Mouse (Mus musculus): ENCODE results near the gene Acp7. TPM values are rescaled to one million over a fixed set of nuclear protein-coding genes. Genes with fewer than 3 reads are reported as not detected.

Gene Acp7
- total and polyA plus RNA-seq, 2 experiments from 2014 or later: 0.56 to 1.2 TPM

- Histone ChIP-seq H3K9ac (replicated peaks; ENCODE audit: low read length) (no peak overlapping the region), H3K4me3 (ENCODE audit: low read length) (no peak overlapping the region), H3K27ac (no peak overlapping the region), H3K36me3 (ENCODE audit: insufficient read depth, low read length) (no peaks in the 10 kb centered on the region), H3K4me1 (ENCODE audit: insufficient read depth, low read length) (no peaks in the 10 kb centered on the region), H3K27me3 (ENCODE audit: insufficient read depth, low read length) (no peaks in the 10 kb centered on the region), H3K4me2 (ENCODE audit: low read depth, low read length) (no peak overlapping the region), H3K9me3 (ENCODE audit: low read length) (no peaks in the 10 kb centered on the region)
- no peak for DNase-seq (ENCODE audit: low spot score)
- WGBS: 37% methylated on average over 6 of the region's 6 CpGs
- no peak for TF ChIP-seq CTCF (IDR thresholded peaks at IDR 0.05; ENCODE audit: low read depth)
- ATAC-seq: no peak
These were observed 14.2 kb upstream of the Acp7 start for GRCm38 (mm10) chr7:28645366-28645765.

GRCm38 (mm10) chr7:28641546-28641945 lies 10.4 kb upstream of the Acp7 start:
- no peak for TF ChIP-seq CTCF (IDR thresholded peaks at IDR 0.05; ENCODE audit: low read depth)
- WGBS: 85% methylated on average over 8 of the region's 8 CpGs
- H3K27me3 ChIP-seq (ENCODE audit: insufficient read depth, low read length): no peaks in the 10 kb centered on the region
- H3K4me2 ChIP-seq (ENCODE audit: low read depth, low read length): no peak overlapping the region
- no peaks in the 10 kb centered on the region for H3K9me3 ChIP-seq (ENCODE audit: low read length)
- H3K36me3 ChIP-seq (ENCODE audit: insufficient read depth, low read length): no peaks in the 10 kb centered on the region
- no peak overlapping the region for H3K9ac ChIP-seq (replicated peaks; ENCODE audit: low read length)
- H3K4me3 ChIP-seq (ENCODE audit: low read length): no peak overlapping the region
- no peaks in the 10 kb centered on the region for H3K4me1 ChIP-seq (ENCODE audit: insufficient read depth, low read length)
- ATAC-seq (no peak), DNase-seq (ENCODE audit: low spot score) (no peak)
- H3K27ac ChIP-seq: no peak overlapping the region

- 20% methylated on average over 8 of the region's 8 CpGs for WGBS
- no peak overlapping the region for H3K27ac ChIP-seq
- H3K27me3 ChIP-seq (ENCODE audit: insufficient read depth, low read length): no peaks in the 10 kb centered on the region
- no peaks in the 10 kb centered on the region for H3K4me1 ChIP-seq (ENCODE audit: insufficient read depth, low read length)
- ATAC-seq (no peak), DNase-seq (ENCODE audit: low spot score) (no peak)
- H3K9ac ChIP-seq (replicated peaks; ENCODE audit: low read length): no peak overlapping the region
- H3K36me3 ChIP-seq (ENCODE audit: insufficient read depth, low read length): no peaks in the 10 kb centered on the region
- no peak overlapping the region for H3K4me2 ChIP-seq (ENCODE audit: low read depth, low read length)
- H3K9me3 ChIP-seq (ENCODE audit: low read length): no peaks in the 10 kb centered on the region
- H3K4me3 ChIP-seq (ENCODE audit: low read length): no peak overlapping the region
- TF ChIP-seq CTCF (IDR thresholded peaks at IDR 0.05; ENCODE audit: low read depth): no peak
These were observed 6.4 kb upstream of the Acp7 start for GRCm38 (mm10) chr7:28637511-28637910.

DNA sequence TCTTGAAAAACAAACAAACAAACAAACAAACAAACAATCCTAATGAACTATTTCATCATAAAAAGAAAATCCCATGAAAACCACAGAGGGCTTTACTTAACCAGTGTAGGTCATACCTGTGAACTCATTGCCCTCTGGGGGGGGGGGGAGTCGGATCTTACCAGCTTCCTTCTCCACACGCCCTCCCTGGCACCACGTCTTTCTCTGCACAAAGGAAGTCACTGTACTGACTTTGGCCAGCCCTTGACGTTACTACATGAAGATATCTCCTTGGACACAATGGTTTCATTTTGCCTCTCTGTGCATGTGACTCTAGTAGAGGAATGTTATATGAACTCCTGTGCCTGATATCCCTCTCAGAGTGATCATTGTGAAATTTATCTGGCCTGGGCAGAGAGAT lies 3.0 kb upstream of the Acp7 start:
- TF ChIP-seq CTCF (IDR thresholded peaks at IDR 0.05; ENCODE audit: low read depth): no peak
- H3K36me3 ChIP-seq (ENCODE audit: insufficient read depth, low read length): no peaks in the 10 kb centered on the region
- H3K9ac ChIP-seq (replicated peaks; ENCODE audit: low read length): no peak overlapping the region
- no peaks in the 10 kb centered on the region for H3K9me3 ChIP-seq (ENCODE audit: low read length)
- no peak for ATAC-seq
- H3K27me3 ChIP-seq (ENCODE audit: insufficient read depth, low read length): peaks cover 22% of the 10 kb centered on the region; the same call in 1 of the 2 replicates
- H3K4me1 ChIP-seq (ENCODE audit: insufficient read depth, low read length): 0 out of 2 replicates have a peak, but pooled peaks cover 4% of the 10 kb centered on the region
- H3K4me3 ChIP-seq (ENCODE audit: low read length): no peak overlapping the region
- WGBS: 62% methylated on average over 4 of the region's 4 CpGs
- H3K27ac ChIP-seq: no peak overlapping the region
- no peak for DNase-seq (ENCODE audit: low spot score)
- H3K4me2 ChIP-seq (ENCODE audit: low read depth, low read length): no peak overlapping the region

DNA sequence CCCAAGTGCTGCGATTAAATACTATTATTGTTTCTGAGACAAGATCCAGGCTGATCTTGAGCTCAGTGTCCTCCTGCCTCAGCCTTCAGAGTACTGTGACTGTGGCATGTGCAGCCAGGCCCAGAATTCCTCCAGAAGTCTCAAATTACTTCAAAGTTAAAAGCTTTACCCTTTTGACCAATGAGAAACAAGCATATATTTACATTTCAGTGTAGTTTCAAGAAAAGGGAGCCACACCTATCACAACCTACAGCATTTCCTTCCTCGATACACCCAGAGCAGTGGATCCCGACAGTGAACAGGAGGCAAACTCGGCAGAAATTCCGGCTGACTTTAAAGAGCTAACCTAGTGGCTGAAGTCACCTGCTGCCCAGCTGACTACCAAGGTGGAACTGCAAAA lies 6.3 kb downstream of the Acp7 start:
- H3K27ac ChIP-seq: no peak overlapping the region
- H3K4me1 ChIP-seq (ENCODE audit: insufficient read depth, low read length): no peaks in the 10 kb centered on the region
- ATAC-seq: no peak
- DNase-seq (ENCODE audit: low spot score): no peak
- TF ChIP-seq CTCF (IDR thresholded peaks at IDR 0.05; ENCODE audit: low read depth): no peak
- H3K4me2 ChIP-seq (ENCODE audit: low read depth, low read length): no peak overlapping the region
- no peak overlapping the region for H3K4me3 ChIP-seq (ENCODE audit: low read length)
- no peaks in the 10 kb centered on the region for H3K9me3 ChIP-seq (ENCODE audit: low read length)
- H3K27me3 ChIP-seq (ENCODE audit: insufficient read depth, low read length): 0 out of 2 replicates have a peak, but pooled peaks cover 12% of the 10 kb centered on the region
- 76% methylated on average over 5 of the region's 5 CpGs for WGBS
- no peaks in the 10 kb centered on the region for H3K36me3 ChIP-seq (ENCODE audit: insufficient read depth, low read length)
- H3K9ac ChIP-seq (replicated peaks; ENCODE audit: low read length): no peak overlapping the region

- Histone ChIP-seq H3K4me2 (ENCODE audit: low read depth, low read length) (no peak overlapping the region), H3K27me3 (ENCODE audit: insufficient read depth, low read length) (no peaks in the 10 kb centered on the region), H3K9me3 (ENCODE audit: low read length) (no peaks in the 10 kb centered on the region), H3K27ac (no peak overlapping the region), H3K9ac (replicated peaks; ENCODE audit: low read length) (no peak overlapping the region), H3K36me3 (ENCODE audit: insufficient read depth, low read length) (no peaks in the 10 kb centered on the region), H3K4me1 (ENCODE audit: insufficient read depth, low read length) (no peaks in the 10 kb centered on the region), H3K4me3 (ENCODE audit: low read length) (no peak overlapping the region)
- no peak for TF ChIP-seq CTCF (IDR thresholded peaks at IDR 0.05; ENCODE audit: low read depth)
- no peak for ATAC-seq
- no peak for DNase-seq (ENCODE audit: low spot score)
- WGBS: 78% methylated on average over 9 of the region's 9 CpGs
These were observed 11.9 kb downstream of the Acp7 start for GRCm38 (mm10) chr7:28619098-28619715.

DNA sequence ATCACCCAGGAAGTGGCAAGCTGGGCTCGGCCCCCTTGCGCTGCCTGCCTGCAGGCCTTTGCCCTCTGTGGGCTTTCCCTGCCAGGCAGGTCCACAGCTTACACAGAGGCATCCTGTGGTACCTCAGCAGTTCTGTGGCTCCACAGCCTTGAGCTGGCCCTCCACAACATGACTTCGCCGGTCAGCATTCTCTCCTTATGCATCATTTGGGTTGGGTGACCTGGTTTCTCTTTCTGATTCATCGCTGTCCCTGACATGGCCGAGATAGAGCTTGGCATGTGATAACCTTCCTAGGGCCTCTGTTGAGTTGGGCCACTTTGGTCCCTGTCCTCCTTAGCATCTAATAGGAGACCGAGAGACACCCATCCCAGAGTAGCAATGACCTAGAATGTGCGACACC lies 25.2 kb downstream of the Acp7 start:
- Histone ChIP-seq H3K27ac (no peak overlapping the region), H3K4me1 (ENCODE audit: insufficient read depth, low read length) (no peaks in the 10 kb centered on the region), H3K27me3 (ENCODE audit: insufficient read depth, low read length) (no peaks in the 10 kb centered on the region), H3K9ac (replicated peaks; ENCODE audit: low read length) (no peak overlapping the region), H3K4me2 (ENCODE audit: low read depth, low read length) (no peak overlapping the region), H3K4me3 (ENCODE audit: low read length) (no peak overlapping the region), H3K9me3 (ENCODE audit: low read length) (no peaks in the 10 kb centered on the region), H3K36me3 (ENCODE audit: insufficient read depth, low read length) (no peaks in the 10 kb centered on the region)
- no peak for DNase-seq (ENCODE audit: low spot score)
- TF ChIP-seq CTCF (IDR thresholded peaks at IDR 0.05; ENCODE audit: low read depth): no peak
- no peak for ATAC-seq
- WGBS: 96% methylated on average over 8 of the region's 8 CpGs
